Mouse (Mus musculus) right cerebral cortex, adult 2 months (tissue): ENCODE measurements around the gene Mfap4.

Source experiments
- DNase-seq, 2 experiments: peaks; one replicate each; pipeline ENCODE4 v3.0.0; 2021 to 2022; ENCODE audit warnings: low spot score in 2 of 2

Mfap4 gene

DNA sequence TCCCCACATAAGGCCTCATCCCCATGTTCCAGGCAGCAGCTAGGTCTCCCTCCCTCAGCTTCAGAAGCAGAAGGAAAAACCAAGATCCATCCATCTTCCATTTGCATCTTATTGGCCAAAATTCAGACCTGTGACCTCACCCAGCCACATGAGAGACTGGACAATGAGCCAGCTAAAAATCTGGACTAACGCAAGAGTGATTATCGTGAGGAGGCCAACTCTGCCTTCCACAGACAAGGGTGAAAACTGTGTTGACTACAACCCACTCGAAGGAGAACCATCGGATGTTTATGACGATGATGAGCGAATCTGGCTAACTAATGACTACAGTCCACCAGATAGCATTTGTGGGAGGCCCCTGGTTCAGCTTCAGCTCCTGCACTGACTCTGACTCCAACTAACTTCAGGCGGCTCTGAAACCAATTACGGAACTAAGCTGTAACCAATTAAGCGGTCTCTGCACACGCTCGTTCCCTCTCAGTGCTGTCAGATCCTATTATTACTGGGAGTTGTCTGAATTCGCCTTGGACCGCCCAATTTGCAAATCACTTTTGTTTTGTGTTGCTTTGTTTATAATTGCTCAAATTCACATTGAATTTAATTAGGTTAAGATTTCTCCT, 1.9 kb upstream of the Mfap4 start:
- no peak for DNase-seq

DNA sequence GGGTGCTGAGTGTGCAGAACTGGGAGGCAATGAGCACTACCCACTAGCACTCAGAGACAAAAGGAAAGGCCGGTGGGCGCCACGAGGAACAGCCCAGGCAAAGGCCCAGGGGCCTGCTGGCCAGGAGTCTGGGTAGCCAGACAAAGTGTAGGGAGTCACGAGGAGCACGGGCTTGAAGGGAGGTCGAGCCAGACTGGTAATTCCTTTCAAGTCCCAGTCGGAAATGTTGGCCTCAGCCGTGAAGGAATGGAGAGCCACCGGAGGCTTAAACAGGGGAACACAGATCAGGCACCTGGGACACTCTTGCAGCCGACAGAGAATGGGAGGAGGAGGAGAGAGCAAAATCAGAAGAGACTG, 997 bp upstream of the Mfap4 start:
- no peak for DNase-seq

DNA sequence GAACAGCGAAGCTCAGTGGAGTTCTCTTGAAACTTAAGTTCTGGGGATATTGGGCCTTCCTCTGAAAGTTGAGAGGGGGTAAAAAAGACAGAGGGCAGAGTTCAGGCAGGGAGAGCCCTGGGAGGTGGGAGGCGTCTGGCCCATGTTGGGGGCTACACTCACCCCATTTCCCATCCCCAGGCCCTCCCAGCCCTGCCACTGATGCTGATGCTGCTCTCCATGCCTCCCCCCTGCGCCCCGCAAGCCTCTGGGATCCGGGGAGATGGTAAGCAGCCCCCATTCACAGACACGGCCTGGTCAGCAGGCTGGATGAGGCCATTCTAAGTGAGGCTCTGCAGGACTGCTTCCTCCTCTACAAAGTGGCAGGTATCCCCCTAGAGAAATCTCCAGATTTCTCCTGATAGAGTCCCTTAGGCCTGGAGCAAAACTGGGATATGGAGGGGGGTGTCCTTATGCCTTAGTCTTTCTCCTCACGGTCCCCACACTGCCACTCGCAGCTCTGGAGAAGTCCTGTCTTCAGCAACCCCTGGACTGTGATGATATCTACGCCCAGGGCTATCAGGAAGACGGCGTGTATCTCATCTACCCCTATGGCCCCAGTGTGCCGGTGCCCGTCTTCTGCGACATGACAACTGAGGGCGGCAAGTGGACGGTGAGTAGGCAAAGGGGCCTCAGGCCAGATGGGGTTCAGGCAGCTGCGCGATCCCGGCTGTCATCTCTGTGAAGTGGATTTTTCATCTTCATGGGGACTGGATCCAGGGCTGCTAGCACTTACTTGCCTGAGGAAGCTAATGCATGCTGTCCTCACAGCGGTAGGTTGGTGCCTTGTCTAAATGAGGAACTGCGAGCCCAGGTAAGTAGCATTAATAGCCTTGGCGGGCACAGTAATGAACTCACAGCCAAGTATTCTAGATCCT, 568 bp downstream of the Mfap4 start:
- DNase-seq = no peak

- no peak for DNase-seq
Observed at GRCm38 (mm10) chr11:61486458-61487219, 1.4 kb downstream of the Mfap4 start.

GRCm38 (mm10) chr11:61487401-61487800, 2.2 kb downstream of the Mfap4 start:
- no peak for DNase-seq

- no peak for DNase-seq
Observed at GRCm38 (mm10) chr11:61487936-61488335, 2.7 kb downstream of the Mfap4 start.

DNA sequence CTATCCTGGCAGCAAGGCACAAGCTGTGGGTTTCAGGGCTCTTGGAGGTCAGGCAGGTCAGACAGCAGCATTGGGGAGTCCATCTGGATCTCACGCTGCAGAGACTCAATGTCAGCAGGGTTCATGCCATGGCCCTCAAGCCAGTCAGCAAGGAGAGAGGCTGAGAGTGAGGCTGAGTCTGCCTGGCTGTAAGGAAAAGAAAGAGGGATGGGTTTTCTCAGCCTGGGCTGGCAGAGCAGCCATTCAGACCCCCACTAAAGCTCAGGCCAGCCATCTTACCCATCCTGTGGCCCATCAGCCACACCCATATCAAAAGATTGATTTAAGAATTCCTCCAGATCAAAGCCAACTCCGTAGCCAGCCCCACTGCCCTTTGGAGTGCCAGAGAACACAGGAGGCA, 3.9 kb downstream of the Mfap4 start:
- no peak for DNase-seq

DNA sequence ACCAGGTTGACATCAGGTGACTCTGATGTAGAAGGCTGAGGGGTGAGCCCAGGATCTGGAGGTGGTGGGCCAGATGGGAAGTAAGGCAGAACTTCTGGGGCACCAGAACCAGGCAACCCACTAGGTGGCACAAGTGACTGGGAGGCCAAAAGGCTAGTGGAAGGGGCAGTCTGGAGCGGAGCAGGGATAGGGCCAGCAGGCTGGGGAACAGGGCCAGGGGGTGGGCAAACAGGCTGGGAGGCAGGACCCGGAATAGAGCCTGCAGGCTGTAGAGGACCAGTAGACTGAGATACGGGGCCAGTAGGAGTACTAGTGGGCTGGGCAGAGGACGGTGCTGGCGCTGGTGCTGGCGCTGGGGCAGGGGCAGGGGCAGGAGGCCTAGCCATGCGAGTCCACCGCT, 4.6 kb downstream of the Mfap4 start:
- DNase-seq = no peak

DNA sequence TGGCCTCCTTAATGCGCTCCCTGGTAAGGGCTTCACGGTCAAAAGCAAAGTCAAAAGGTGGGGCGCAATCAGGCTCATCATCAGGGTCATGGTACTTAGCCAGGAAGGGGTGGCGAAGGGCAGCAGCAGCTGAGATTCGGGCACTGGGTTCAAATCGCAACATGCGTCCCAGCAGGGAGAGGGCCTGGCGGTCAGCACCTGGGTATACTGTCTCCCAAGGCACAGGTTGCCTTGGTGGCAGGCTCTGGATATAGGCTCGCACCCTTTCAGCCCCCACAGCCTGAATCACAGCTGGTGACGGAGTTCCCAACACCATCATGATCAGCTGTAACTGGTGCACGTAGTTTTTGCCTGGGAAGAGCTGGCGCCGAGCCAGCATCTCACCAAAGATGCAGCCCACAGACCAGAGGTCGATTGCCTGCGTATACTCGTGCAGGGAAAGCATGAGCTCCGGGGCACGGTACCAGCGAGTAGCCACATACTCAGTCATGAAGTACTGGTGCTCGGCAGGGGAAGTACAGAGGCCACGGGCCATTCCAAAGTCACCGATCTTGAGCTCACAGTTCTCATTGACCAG, 5.8 kb downstream of the Mfap4 start:
- no peak for DNase-seq

GRCm38 (mm10) chr11:61492749-61493401, 7.6 kb downstream of the Mfap4 start:
- DNase-seq = no peak

- peak in 1 of 2 experiments; percentile 53 for DNase-seq
Observed at GRCm38 (mm10) chr11:61493525-61494128, 8.4 kb downstream of the Mfap4 start.

DNA sequence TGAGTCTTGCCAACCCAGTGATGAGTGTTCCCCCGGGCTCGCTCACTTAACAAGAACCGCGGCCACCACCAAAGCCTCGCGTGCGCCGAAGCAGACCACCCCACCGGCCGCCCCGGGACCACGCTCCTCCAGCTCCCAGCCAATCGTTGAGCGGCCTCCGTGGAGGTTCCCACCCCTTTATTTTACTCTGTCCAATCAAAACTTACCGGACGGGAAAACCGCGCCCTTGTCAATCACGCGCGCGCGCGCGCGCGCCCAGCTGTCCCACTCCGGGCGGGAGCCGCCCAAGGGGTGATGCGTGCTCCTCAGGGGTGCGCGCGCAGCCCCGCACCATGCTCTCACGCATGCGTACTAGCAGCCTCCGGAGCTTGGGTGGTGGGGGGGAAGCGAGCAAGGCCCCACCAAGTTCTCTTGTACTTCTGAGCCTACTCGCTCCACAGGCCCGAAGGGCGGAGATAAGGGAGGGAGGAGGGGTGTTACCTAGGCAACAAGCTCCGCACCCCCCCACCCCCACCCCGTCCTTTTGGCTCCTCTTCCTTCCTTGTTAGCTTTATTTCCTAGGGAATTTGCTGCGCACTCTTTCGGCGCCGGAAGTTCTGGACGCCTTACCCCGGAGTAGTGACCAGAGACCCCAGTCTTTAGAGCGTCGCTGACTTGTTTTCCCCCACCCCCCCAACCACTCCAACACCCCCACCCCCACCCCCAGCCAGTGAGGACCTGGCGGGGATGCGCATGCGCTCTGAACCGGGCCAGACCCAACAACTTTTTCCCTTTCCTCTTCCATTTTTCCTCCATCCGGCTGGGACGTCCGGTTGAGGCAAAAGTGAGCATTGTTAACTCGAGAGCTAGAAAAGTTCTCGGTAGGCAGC, 9.1 kb downstream of the Mfap4 start, which contains the start of gene Mapk7:
Mapk7 (minus strand) TSS at position 278 of the 869 bp plus-strand sequence.
- DNase-seq = peak; percentile 93 to 96

DNA sequence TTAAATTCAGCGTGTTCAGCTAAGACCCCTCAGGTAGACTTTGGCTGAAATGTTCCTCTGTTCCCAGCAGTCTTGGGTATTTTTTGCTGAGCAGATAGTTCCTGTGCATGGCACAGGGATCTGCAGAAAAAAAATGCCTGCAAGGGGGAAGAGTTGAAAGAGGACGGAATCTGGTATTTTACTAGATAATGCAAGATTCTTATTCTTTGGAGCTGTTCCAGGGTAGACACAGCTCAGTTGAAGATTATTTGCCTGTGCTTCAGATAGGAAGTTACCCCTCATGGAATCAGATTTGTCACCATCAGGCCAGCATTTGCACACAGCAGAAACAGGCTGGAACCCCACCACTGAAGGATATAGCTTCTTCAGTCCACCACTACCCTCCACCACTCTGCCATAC, 10.3 kb downstream of the Mfap4 start:
- no peak for DNase-seq

- DNase-seq = no peak
Observed at GRCm38 (mm10) chr11:61497490-61497889, 12.3 kb downstream of the Mfap4 start.

DNA sequence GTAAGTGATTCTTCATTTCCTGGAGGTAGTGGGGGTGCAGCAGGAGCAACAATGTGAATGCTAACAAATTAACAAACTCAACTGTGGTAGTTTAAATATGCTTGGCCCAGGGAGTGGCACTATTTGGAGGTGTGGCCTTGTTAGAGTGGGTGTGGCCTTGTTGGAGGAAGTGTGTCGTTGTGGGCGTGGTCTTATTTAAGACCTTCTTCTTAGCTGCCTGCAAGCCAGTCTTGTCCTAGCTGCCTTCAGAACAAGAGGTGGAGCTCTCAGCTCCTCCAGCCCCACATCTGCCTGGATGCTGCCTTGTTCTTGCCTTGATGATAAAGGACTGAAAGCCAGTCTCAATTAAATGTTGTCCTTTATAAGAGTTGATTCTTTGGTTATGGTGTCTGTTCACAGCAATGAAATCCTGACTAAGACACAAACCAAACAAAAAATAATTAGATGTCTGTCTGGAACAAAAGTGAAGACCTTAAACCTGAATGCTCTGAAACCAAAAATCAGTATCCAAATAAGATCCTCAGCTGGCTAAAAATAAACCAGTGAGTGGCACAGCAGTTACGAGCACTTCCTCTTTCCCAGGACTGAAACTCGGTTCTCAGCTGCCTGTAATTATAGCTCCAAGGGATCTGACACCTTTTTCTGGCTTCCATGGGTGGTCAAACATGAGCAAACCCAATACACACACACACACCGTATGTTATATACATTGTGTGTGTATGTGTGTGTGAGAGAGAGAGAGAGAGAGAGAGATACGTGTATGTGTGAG, 13.7 kb downstream of the Mfap4 start:
- no peak for DNase-seq

DNA sequence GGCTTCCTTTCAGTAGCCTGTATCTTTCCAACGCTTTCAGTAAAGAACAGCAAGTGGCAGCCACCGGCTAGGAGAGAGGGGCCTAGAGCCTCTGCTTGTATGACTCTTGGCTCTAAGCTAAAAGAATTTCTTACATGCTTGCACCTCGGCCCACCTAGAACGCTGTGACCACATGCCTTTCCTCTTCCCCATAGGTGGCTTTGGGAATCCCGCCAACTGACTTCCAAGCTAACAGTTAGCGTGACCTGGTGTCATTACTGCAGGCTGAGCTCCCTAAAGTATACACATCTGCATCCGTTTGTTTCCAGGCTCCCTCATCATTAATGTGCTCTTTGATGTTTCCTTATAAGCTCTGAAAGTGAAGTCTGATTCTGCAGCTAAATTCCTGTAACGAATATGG, 18.7 kb downstream of the Mfap4 start:
- no peak for DNase-seq

DNA sequence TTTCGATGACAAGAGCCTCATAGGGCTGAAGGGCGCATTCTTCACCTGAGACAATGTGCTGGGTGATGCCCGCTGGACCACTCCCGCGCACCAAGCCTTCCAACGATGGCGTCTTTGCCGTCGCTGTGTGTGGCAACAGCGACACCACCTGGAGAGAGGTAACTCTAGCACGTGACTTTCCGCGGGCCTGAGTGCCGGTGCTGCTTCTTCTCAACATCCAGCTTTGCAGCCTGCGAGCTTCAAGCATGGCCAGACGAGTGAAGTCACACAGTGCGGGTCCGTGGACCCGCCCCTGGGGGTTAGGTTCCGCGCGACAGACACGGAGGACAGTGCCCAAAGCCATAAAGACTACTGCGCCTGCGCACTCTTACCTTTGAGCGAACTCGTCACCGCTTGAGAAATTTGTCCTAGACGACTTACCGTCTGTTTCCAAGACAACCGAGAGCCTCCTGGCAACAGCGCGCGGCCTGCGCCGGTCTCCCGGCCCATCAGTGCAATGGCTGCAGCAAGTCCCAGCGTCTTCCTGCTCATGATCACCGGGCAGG, 19.6 kb downstream of the Mfap4 start, which contains the start of gene B9d1:
B9d1 (plus strand) TSS at position 432 of the 545 bp plus-strand sequence.
- DNase-seq = peak; percentile 99

DNA sequence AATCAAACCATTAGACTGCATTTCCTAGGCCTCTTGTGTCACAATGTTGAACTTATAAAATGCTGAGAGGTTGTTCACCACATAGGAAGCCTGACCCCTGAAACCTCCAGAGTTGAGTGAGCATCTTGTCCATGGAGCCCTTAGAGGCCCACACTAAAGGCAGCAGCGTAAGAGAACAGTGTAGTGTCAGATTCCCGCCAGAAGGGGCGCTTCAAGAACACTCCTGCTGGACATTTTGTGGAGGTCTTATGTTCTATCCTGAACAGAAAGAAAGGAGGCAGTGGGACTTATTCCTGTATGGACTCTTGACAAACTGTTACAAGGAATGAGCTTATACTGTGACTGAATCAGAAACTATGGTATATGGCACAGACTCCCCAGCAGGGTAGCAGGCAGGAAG, 29.7 kb downstream of the Mfap4 start:
- DNase-seq = no peak

DNA sequence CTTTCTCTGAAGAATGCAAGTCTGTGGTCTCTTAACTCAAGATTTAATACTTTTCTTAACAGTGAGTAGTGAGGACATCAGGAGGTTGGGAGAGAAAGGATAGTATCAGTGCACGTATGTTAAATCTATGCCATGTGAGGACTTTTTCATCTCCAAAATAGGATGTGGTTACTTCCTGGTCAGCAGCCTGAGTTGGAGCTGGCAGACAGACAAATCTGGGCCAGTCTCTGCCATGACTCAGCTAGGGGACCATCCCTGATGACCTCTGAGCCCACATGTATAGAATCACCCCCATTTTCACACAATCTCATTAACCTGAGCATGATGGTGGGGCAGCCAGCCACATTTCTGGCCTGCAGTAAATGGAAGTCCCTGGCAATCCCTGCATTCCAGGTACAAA, 32.7 kb downstream of the Mfap4 start:
- no peak for DNase-seq
